Mouse (Mus musculus) hindbrain, postnatal 0 days (tissue): ENCODE measurements at regions not wholly inside any gene's neighbourhood (a gene's known extent, or its start where the extent isn't known, plus 50 kb on each side); places are given as distances from the start of the nearest gene placed in this dataset.

Source experiments
- ATAC-seq: fragments of 200-750 bp; cut with Nextera tagmentation; 2 replicates; pipeline ENCODE4 v1.8.0; 2017; ENCODE audit warnings: mild to moderate bottlenecking, moderate TSS enrichment, moderate library complexity
- DNase-seq: peaks from one replicate; pipeline ENCODE4 v3.0.0-alpha.2; 2015; ENCODE audit warnings: low spot score
- H3K27ac ChIP-seq: fragments of 300-500 bp; sonication (generic); 2 replicates; pipeline ENCODE4 v1.5.1; 2014; ENCODE audit warnings: mild to moderate bottlenecking
- H3K27me3 ChIP-seq: fragments of 300-500 bp; sonication (generic); 2 replicates; pipeline ENCODE4 v1.6.1; 2014; ENCODE audit warnings: low read length, mixed read lengths; ENCODE audit not compliant: insufficient read depth
- H3K36me3 ChIP-seq: fragments of 300-500 bp; sonication (generic); 2 replicates; pipeline ENCODE4 v1.6.1; 2014; ENCODE audit warnings: low read length, mixed read lengths; ENCODE audit not compliant: insufficient read depth
- H3K4me1 ChIP-seq: fragments of 300-500 bp; sonication (generic); 2 replicates; pipeline ENCODE4 v1.6.1; 2014; ENCODE audit warnings: antibody characterized with exemption, low read length, mixed read lengths; ENCODE audit not compliant: insufficient read depth
- H3K4me2 ChIP-seq: fragments of 300-500 bp; sonication (generic); 2 replicates; pipeline ENCODE4 v1.6.1; 2014; ENCODE audit warnings: low read depth, mild to moderate bottlenecking, low read length, moderate library complexity, mixed read lengths
- H3K4me3 ChIP-seq: fragments of 300-500 bp; sonication (generic); 2 replicates; pipeline ENCODE4 v1.5.1; 2014; ENCODE audit warnings: low read length
- H3K9ac ChIP-seq: fragments of 300-500 bp; sonication (generic); replicated peaks from 2 replicates; pipeline ENCODE4 v1.6.1; 2014; ENCODE audit warnings: mild to moderate bottlenecking, low read length, moderate library complexity, mixed read lengths
- H3K9me3 ChIP-seq: fragments of 300-500 bp; sonication (generic); 2 replicates; pipeline ENCODE4 v1.6.1; 2016; ENCODE audit warnings: low read length, mixed read lengths
- CTCF ChIP-seq: IDR thresholded peaks from 2 replicates; pipeline ENCODE4 v1.5.1; 2016; ENCODE audit warnings: antibody characterized with exemption, control low read depth, low read depth
- WGBS: fragments of 180-500 bp; shearing (Covaris S2); extraction: QIAGEN DNeasy Blood & Tissue Kit; methylation state at CpG from one replicate; pipeline ENCODE4 v1.1.7; 2014; 5-methylcytosine and 5-hydroxymethylcytosine counted together

DNA sequence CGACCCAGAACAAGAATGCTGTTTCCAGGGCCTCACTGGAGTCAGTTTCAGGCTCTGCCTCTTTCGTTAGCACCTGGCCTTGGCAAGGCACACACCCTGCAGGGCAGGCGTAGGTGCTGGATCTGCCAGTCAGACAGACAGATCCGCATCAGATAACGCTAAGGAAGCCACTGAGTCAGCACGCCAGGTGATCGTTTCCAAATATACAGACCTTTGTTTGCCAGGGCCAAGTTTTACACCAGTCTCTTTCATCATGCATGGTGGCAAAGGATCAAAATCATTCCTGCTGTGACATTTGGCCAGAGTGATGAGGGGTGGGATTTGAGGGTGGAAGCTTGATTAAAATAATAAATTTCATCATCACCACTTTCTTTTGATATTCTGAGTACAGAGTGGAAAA lies 411.0 kb downstream of the Ofcc1 start:
- Histone ChIP-seq H3K36me3 (no peaks in the 10 kb centered on the region), H3K4me2 (no peak overlapping the region), H3K4me3 (no peak overlapping the region), H3K9ac (no peak overlapping the region), H3K9me3 (no peaks in the 10 kb centered on the region), H3K4me1 (no peaks in the 10 kb centered on the region), H3K27me3 (no peaks in the 10 kb centered on the region), H3K27ac (no peak overlapping the region)
- no peak for TF ChIP-seq CTCF
- no peak for DNase-seq
- 58% methylated on average over 7 of the region's 7 CpGs for WGBS
- no peak for ATAC-seq

DNA sequence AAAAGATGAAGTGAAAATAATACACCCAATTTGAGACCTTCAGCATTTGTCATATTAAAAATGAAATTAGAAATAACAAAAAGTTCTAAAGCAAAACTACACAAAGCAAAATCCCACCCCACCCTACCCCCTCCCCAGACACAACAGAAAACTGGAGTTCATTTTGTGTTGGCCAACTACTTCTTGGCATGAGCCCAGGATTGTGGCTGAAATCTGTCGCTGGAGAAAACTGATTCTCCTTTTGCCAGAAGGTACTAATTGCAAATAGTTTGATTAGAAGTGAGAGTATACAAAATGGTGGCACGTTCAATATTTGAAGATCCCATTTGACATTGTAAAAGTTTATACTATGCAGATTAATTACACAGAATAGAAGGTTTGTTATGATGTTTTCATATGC lies 426.0 kb downstream of the Ofcc1 start:
- H3K9ac ChIP-seq = no peak overlapping the region
- no peak for DNase-seq
- no peaks in the 10 kb centered on the region for H3K9me3 ChIP-seq
- no peak overlapping the region for H3K4me3 ChIP-seq
- no peaks in the 10 kb centered on the region for H3K27me3 ChIP-seq
- H3K27ac ChIP-seq = no peak overlapping the region
- no peak overlapping the region for H3K4me2 ChIP-seq
- no peaks in the 10 kb centered on the region for H3K4me1 ChIP-seq
- TF ChIP-seq CTCF = no peak
- no peaks in the 10 kb centered on the region for H3K36me3 ChIP-seq
- WGBS = 47% methylated on average over 2 of the region's 2 CpGs
- ATAC-seq = no peak

DNA sequence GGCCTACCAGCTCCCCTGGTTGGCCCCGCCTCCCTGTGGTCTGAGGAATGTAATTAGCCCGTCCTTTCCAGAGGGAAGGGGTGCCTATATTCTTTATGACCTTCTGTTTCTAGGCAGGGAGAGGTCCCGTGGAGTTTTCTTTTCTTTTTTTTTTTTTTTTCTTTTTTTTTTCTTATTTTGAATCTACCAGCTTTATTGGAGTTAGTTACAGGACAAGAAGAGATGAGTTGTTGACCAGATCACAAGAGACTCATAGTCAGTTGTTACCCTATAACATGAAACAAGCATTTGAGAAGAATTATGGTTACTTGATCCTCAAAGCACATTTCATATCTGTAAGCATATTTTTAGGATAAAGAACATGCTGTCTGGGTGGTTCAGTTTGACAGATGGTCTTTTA lies 429.8 kb downstream of the Ofcc1 start:
- H3K27me3 ChIP-seq = no peaks in the 10 kb centered on the region
- H3K9ac ChIP-seq = no peak overlapping the region
- H3K4me3 ChIP-seq = no peak overlapping the region
- DNase-seq (no peak), ATAC-seq (no peak)
- WGBS = 75% methylated on average over 3 of the region's 3 CpGs
- no peaks in the 10 kb centered on the region for H3K36me3 ChIP-seq
- no peak overlapping the region for H3K27ac ChIP-seq
- H3K9me3 ChIP-seq = no peaks in the 10 kb centered on the region
- H3K4me1 ChIP-seq = no peaks in the 10 kb centered on the region
- no peak for TF ChIP-seq CTCF
- H3K4me2 ChIP-seq = no peak overlapping the region

DNA sequence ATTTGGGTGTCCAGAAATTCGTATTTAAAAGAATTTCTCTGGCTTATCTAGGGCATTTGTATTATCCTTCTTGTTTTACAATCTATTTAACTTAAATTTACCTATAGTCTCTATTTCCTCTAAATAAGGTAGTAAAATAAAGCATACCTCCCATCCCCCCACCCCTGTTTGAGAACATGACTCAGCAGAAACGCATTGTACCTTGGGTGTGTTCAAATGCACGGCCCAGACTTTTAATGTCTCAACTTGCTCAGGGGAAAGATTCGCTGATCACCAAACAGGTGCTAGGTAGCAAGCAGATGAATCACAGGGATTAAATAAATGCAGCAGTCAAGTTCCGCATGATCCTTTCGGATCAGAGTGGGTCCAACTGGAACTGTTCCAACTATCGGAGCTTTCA lies 432.7 kb downstream of the Ofcc1 start:
- 80% methylated on average over 7 of the region's 7 CpGs for WGBS
- no peak for TF ChIP-seq CTCF
- H3K27ac ChIP-seq = no peak overlapping the region

DNA sequence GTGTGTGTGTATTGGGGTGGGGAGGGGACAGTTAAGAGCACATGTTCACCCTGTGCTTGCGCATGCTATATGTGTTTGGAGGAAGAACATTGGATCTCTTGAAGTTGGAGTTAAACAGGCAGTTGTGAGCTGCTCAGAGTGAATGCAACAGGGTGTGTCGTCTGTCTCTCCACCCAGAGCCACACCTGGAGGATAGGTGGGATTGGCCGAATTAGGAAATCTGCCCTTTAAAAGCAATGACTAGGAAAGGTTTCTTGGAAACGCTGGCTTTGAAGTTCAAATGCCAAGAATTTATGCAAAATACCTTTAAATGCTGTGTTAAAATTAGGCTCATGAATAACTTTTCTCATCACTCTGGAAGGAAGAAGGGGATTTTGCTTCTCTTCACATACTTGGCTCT lies 436.9 kb downstream of the Ofcc1 start:
- TF ChIP-seq CTCF = no peak

More for the DNA sequence above, 432.7 kb downstream of the Ofcc1 start:
- Histone ChIP-seq H3K4me2 (no peak overlapping the region), H3K9ac (no peak overlapping the region), H3K9me3 (no peaks in the 10 kb centered on the region), H3K4me1 (no peaks in the 10 kb centered on the region), H3K36me3 (no peaks in the 10 kb centered on the region), H3K27me3 (no peaks in the 10 kb centered on the region), H3K4me3 (no peak overlapping the region)
- no peak for DNase-seq
- no peak for ATAC-seq

DNA sequence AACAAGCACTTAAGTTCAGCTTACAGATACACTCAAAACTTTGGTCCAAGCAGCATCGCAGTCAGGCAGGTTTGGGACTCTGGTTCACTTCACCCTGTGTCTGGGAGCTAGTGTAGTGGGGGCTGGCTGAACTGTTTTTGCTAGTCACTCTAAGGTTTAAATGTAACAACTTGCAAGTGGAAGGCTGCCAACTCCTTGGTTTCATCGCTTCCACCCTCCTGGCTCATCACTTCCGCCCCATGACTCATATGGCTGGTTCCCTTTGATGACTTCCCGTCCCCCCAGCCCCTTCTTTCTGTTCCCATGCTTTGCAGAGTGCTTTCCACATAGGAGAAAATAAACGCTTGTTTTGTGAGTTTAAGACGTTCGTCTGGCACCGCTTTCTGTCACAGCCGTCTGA lies 438.1 kb downstream of the Ofcc1 start:
- ATAC-seq (no peak), DNase-seq (peak; percentile 25)
- WGBS = 50% methylated on average over 9 of the region's 9 CpGs

More for the DNA sequence above, 436.9 kb downstream of the Ofcc1 start:
- Histone ChIP-seq H3K4me1 (no peaks in the 10 kb centered on the region), H3K27ac (no peak overlapping the region), H3K27me3 (no peaks in the 10 kb centered on the region), H3K9ac (no peak overlapping the region), H3K36me3 (no peaks in the 10 kb centered on the region), H3K9me3 (no peaks in the 10 kb centered on the region), H3K4me2 (no peak overlapping the region), H3K4me3 (no peak overlapping the region)
- 90% methylated on average over 4 of the region's 4 CpGs for whole genome bisulfite sequencing
- DNase-seq (no peak), ATAC-seq (no peak)

DNA sequence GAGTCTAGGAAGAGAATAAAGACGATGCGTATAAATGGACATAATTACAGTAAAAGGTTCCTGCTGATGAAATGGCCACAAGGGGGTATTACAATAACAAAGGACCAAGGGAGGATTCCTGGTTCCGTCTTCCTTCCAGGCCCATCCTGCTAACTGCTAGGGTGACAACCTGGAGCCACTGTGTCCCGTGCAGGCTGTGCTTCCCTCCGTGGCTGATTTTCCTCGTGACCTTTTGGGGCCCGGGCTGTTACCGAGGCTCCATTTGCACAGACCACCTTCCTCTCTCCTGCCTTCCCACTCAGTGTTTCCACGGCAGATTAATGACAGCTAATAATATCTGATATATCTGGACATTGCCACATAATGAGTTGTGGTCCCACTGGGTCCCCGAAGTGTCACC lies 453.5 kb downstream of the Ofcc1 start:
- no peak overlapping the region for H3K27ac ChIP-seq
- H3K36me3 ChIP-seq = no peaks in the 10 kb centered on the region
- H3K9ac ChIP-seq = no peak overlapping the region
- no peak overlapping the region for H3K4me2 ChIP-seq
- 47% methylated on average over 10 of the region's 10 CpGs for WGBS
- no peaks in the 10 kb centered on the region for H3K9me3 ChIP-seq
- TF ChIP-seq CTCF = peak; percentile 23; the same call in 1 of the 2 replicates
- ATAC-seq (no peak), DNase-seq (no peak)
- H3K27me3 ChIP-seq = no peaks in the 10 kb centered on the region
- no peaks in the 10 kb centered on the region for H3K4me1 ChIP-seq
- no peak overlapping the region for H3K4me3 ChIP-seq

More for the DNA sequence above, 438.1 kb downstream of the Ofcc1 start:
- Histone ChIP-seq H3K36me3 (no peaks in the 10 kb centered on the region), H3K4me2 (peak overlapping the region; percentile 27; the same call in 1 of the 2 replicates), H3K4me1 (no peaks in the 10 kb centered on the region), H3K9ac (no peak overlapping the region), H3K27me3 (no peaks in the 10 kb centered on the region), H3K27ac (no peak overlapping the region), H3K9me3 (no peaks in the 10 kb centered on the region), H3K4me3 (no peak overlapping the region)
- TF ChIP-seq CTCF = no peak
